Mouse (Mus musculus) forelimb bud, embryonic 11.5 days (tissue): Measurements from ENCODE around the gene Lsm4.
A peak's percentile ranks its signal among the peaks of the same experiment; 100 is the strongest.

Source experiments
- DNase-seq: peaks from one replicate; pipeline ENCODE4 v3.0.0-alpha.2; 2012; ENCODE audit warnings: low read depth, low spot score

The Lsm4 gene

GRCm38 (mm10) chr8:70699834-70700554 is 26.9 kb downstream of the Lsm4 start:
- DNase-seq: peak; percentile 82

- DNase-seq: peak; percentile 95
Observed at GRCm38 (mm10) chr8:70700555-70700922, 27.5 kb downstream of the Lsm4 start.

GRCm38 (mm10) chr8:70701048-70701981 is 28.3 kb downstream of the Lsm4 start:
- peak; percentile 14 for DNase-seq

- DNase-seq: no peak
Observed at GRCm38 (mm10) chr8:70701982-70702841, 29.2 kb downstream of the Lsm4 start.

GRCm38 (mm10) chr8:70702842-70703182 is 29.8 kb downstream of the Lsm4 start:
- DNase-seq: no peak

GRCm38 (mm10) chr8:70703287-70703686 is 30.2 kb downstream of the Lsm4 start, which contains the start of gene Iqcn:
Gene Iqcn, plus strand, starts transcription at chr8:70703457.
- no peak for DNase-seq

GRCm38 (mm10) chr8:70708281-70708680 is 35.2 kb downstream of the Lsm4 start:
- DNase-seq: no peak

GRCm38 (mm10) chr8:70709794-70710193 is 36.7 kb downstream of the Lsm4 start:
- no peak for DNase-seq

- no peak for DNase-seq
Observed at GRCm38 (mm10) chr8:70710296-70710695, 37.2 kb downstream of the Lsm4 start.

- DNase-seq: no peak
Observed at GRCm38 (mm10) chr8:70711041-70711440, 38.0 kb downstream of the Lsm4 start.

- DNase-seq: no peak
Observed at GRCm38 (mm10) chr8:70713991-70714390, 40.9 kb downstream of the Lsm4 start.

- no peak for DNase-seq
Observed at GRCm38 (mm10) chr8:70715086-70715485, 42.0 kb downstream of the Lsm4 start.

GRCm38 (mm10) chr8:70716521-70717400 is 43.7 kb downstream of the Lsm4 start:
- DNase-seq: no peak

- DNase-seq: no peak
Observed at GRCm38 (mm10) chr8:70718297-70718696, 45.2 kb downstream of the Lsm4 start, which contains the start of gene Gm3336. Gene Gm3336, plus strand, starts transcription at chr8:70718543.

- no peak for DNase-seq
Observed at GRCm38 (mm10) chr8:70719796-70720270, 46.8 kb downstream of the Lsm4 start.

- peak; percentile 89 for DNase-seq
Observed at GRCm38 (mm10) chr8:70720739-70721138, 47.7 kb downstream of the Lsm4 start.

GRCm38 (mm10) chr8:70721601-70722000 is 48.6 kb downstream of the Lsm4 start:
- DNase-seq: no peak

- DNase-seq: no peak
Observed at GRCm38 (mm10) chr8:70723486-70724210, 50.6 kb downstream of the Lsm4 start, which contains the start of gene Pde4c. Gene Pde4c, plus strand, starts transcription at chr8:70723720.

- no peak for DNase-seq
Observed at GRCm38 (mm10) chr8:70724216-70724615, 51.2 kb downstream of the Lsm4 start.
